Mouse (Mus musculus) forebrain, embryonic 10.5 days (tissue): ENCODE measurements around the gene Hist1h1a. TPM values are rescaled to one million over a fixed set of nuclear protein-coding genes. Genes with fewer than 3 reads are reported as not detected.
A peak's percentile ranks its signal among the peaks of the same experiment; 100 is the strongest.

Experiments used
- DNase-seq: peaks from one replicate; pipeline ENCODE4 v3.0.0-alpha.2; 2017; ENCODE audit warnings: low spot score; ENCODE audit errors: extremely low spot score
- H3K27ac ChIP-seq: fragments of 300-500 bp; sonication (generic); 2 replicates; pipeline ENCODE4 v1.5.1; 2016; ENCODE audit warnings: mild to moderate bottlenecking
- H3K27me3 ChIP-seq: fragments of 300-500 bp; sonication (generic); 2 replicates; pipeline ENCODE4 v1.6.1; 2016; ENCODE audit warnings: mild to moderate bottlenecking; ENCODE audit not compliant: poor library complexity, severe bottlenecking
- H3K36me3 ChIP-seq: fragments of 300-500 bp; sonication (generic); replicated peaks from 2 replicates; pipeline ENCODE4 v1.6.1; 2016; ENCODE audit warnings: mild to moderate bottlenecking, moderate library complexity
- H3K4me1 ChIP-seq: fragments of 300-500 bp; sonication (generic); 2 replicates; pipeline ENCODE4 v1.6.1; 2016
- H3K4me3 ChIP-seq: fragments of 300-500 bp; sonication (generic); 2 replicates; pipeline ENCODE4 v1.5.1; 2016; ENCODE audit warnings: mild to moderate bottlenecking, moderate library complexity
- H3K9me3 ChIP-seq: fragments of 300-500 bp; sonication (generic); 2 replicates; pipeline ENCODE4 v1.6.1; 2016; ENCODE audit warnings: mild to moderate bottlenecking, moderate library complexity
- WGBS: fragments of 180-500 bp; shearing (Covaris S2); methylation state at CpG from one replicate; pipeline ENCODE4 v1.1.7; 2016; 5-methylcytosine and 5-hydroxymethylcytosine counted together
- polyA plus RNA-seq: library from polyadenylated mRNA; unstranded; fragments of >200 nt; fragmentation: Nextera tagmentation; extraction: Ambion mirVana; gene quantifications from 2 replicates; pipeline ENCODE4 v1.2.1, GENCODE M21; 2016

The Hist1h1a gene
- polyA plus RNA-seq, 1 experiment from 2014 or later, result 2.6 TPM

DNA sequence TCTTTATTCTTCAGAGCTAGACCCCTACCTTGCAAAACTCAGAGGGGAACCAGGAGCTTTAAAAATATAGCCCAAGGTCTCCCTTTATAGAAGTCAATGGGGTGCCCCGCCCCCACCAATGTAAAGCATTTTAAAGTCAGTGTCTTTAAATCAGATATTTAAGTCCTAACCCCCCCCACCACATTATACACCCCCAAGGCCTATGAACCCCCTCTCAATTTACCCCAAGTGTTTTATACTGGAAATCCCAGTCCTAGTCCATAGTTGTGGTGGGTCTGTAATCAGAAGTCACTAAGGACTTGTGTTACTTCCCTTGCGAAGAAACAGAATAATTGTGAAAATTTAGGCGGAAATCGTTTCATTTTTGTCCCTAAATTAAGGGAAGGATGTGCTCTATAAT, 25.4 kb upstream of the Hist1h1a start:
- Histone ChIP-seq H3K36me3 (no peaks in the 10 kb centered on the region), H3K9me3 (no peaks in the 10 kb centered on the region), H3K27me3 (no peaks in the 10 kb centered on the region), H3K4me3 (peak overlapping the region; percentile 66), H3K4me1 (peaks cover 31% of the 10 kb centered on the region), H3K27ac (peak overlapping the region; percentile 96)
- WGBS, result 26% methylated on average over 4 of the region's 4 CpGs
- no peak for DNase-seq

DNA sequence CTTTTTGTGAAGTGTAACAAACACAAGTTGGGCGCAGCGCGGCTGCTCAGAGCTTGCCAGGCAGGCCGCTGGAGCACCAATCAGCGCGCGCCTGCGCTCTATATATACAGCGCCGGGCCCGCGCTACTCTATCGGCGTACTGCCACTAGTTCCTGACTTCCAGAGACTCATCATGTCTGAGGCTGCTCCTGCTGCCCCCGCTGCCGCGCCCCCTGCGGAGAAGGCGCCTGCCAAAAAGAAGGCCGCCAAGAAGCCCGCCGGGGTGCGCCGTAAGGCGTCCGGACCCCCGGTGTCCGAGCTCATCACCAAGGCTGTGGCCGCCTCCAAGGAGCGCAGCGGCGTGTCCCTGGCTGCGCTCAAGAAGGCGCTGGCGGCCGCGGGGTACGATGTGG, 24.8 kb upstream of the Hist1h1a start, which contains the start of gene Hist1h1c:
TSS of gene Hist1h1c (plus strand) at position 132 of the 392 bp plus-strand sequence.
- peaks cover 31% of the 10 kb centered on the region for H3K4me1 ChIP-seq
- peak within 1 kb of the TSS; percentile 66 for H3K4me3 ChIP-seq
- WGBS, result under 1% methylated on average over 38 of the region's 38 CpGs
- peak; percentile 91 for DNase-seq
- no peaks in the 10 kb centered on the region for H3K36me3 ChIP-seq
- no peaks in the 10 kb centered on the region for H3K9me3 ChIP-seq
- H3K27ac ChIP-seq, result peak within 1 kb of the TSS; percentile 96
- H3K27me3 ChIP-seq, result no peaks in the 10 kb centered on the region

DNA sequence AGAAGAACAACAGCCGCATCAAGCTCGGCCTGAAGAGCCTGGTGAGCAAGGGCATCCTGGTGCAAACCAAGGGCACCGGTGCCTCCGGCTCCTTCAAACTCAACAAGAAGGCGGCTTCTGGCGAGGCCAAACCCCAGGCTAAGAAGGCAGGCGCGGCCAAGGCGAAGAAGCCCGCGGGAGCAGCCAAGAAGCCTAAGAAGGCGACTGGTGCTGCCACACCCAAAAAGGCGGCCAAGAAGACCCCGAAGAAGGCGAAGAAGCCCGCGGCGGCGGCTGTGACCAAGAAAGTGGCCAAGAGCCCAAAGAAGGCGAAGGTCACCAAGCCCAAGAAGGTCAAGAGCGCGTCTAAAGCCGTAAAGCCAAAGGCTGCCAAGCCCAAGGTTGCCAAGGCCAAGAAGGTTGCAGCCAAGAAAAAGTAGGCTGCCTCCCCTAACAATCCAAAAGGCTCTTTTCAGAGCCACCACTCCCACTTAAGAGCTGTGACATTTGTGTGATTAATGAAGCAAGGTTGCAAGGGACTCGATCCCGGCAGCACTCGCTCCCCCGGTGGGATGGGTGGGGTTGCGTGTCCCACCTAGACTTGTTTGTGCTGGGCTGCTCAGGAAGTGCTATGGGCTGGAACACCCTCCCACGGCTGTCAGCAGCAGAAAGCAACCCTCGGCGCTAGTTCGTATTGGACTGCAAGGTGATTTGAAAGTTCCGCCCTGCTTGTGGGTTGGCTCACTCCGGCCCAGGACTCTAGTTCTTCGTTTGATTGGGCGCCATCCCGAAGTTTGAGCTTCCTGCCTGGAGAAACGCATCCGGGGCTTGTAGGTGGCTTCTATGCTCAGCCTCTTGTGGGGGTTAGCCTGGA, 24.2 kb upstream of the Hist1h1a start:
- WGBS, result under 1% methylated on average over 39 of the region's 39 CpGs
- H3K36me3 ChIP-seq, result no peaks in the 10 kb centered on the region
- peak; percentile 90 for DNase-seq

DNA sequence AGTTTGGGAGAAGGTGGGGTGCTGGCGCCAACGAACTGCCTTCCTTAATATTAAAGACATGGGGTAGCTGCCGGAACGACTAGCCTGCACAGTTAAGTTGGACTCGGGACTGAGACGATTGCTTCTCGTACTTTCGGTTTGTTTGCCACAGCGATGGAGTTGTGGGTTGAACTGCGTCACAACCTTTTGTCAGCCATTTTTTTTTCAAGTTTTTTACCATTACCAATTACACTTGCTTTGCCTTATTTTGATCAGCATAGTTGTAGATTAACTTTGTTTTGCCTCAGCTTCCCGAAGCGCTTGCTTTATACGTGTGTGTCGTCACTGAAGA, 23.6 kb upstream of the Hist1h1a start:
- Histone ChIP-seq H3K36me3 (no peaks in the 10 kb centered on the region), H3K27me3 (no peaks in the 10 kb centered on the region), H3K9me3 (no peaks in the 10 kb centered on the region), H3K27ac (peak overlapping the region; percentile 96), H3K4me1 (peaks cover 39% of the 10 kb centered on the region), H3K4me3 (peak overlapping the region; percentile 66)
- 2% methylated on average over 14 of the region's 14 CpGs for WGBS
- no peak for DNase-seq

More for the DNA sequence above, 24.2 kb upstream of the Hist1h1a start:
- Histone ChIP-seq H3K27me3 (no peaks in the 10 kb centered on the region), H3K27ac (peak overlapping the region; percentile 96), H3K4me3 (peak overlapping the region; percentile 66), H3K4me1 (peaks cover 36% of the 10 kb centered on the region), H3K9me3 (no peaks in the 10 kb centered on the region)

DNA sequence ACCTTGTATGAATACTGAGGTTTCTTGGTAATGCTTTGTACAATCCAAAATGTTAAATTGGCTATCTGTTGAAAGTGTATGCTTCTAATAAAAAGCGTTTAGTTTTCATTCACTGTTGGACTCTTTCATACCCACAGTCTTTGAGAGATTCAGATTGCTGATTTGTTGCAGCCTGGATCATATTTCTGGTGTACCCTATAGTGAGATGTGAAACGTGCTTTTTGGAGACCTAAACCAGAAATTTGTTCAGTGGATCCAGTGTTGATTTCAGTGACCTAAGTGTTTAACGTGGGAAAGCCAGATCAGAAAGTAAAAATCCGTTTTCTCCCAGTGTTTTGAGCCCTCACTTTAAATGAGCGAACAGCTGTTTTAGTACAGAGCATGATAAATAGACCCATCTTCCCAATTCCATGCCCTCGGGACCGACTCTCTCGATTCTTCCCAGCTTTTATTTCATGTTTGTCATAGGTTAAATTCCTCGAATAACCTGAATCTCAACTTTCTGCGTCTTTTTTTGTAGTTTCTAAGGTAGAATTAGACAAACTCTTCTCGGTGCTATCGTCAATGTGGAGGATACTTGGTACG, 23.1 kb upstream of the Hist1h1a start:
- Histone ChIP-seq H3K4me3 (peak overlapping the region; percentile 66), H3K9me3 (no peaks in the 10 kb centered on the region), H3K4me1 (peaks cover 39% of the 10 kb centered on the region), H3K27ac (peak overlapping the region; percentile 96), H3K27me3 (no peaks in the 10 kb centered on the region), H3K36me3 (no peaks in the 10 kb centered on the region)
- peak; percentile 17 for DNase-seq
- 44% methylated on average over 13 of the region's 13 CpGs for WGBS

DNA sequence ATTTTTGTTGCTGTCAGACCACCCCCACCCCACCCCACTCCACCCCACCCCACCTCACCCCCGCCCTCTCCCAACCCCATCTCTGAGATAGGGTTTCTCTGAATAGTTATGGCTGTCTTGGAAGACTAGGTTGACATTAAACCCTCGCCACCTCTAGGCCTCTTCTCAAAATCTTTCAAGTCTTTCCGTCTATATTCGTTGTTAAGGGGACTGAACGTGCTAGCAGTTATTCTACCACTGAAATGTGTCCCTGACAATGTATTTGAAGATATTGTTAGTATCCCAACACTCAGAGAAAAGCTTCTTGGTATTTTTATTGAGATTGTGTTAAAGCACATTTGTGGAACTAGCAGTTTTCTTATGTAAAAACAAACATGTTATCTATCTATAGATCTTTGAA, 22.6 kb upstream of the Hist1h1a start:
- no peaks in the 10 kb centered on the region for H3K36me3 ChIP-seq
- WGBS, result 76% methylated on average over 5 of the region's 5 CpGs
- peak; percentile 21 for DNase-seq
- peaks cover 43% of the 10 kb centered on the region for H3K4me1 ChIP-seq
- peak overlapping the region; percentile 66 for H3K4me3 ChIP-seq
- H3K27ac ChIP-seq, result peak overlapping the region; percentile 96
- H3K9me3 ChIP-seq, result no peaks in the 10 kb centered on the region
- no peaks in the 10 kb centered on the region for H3K27me3 ChIP-seq

DNA sequence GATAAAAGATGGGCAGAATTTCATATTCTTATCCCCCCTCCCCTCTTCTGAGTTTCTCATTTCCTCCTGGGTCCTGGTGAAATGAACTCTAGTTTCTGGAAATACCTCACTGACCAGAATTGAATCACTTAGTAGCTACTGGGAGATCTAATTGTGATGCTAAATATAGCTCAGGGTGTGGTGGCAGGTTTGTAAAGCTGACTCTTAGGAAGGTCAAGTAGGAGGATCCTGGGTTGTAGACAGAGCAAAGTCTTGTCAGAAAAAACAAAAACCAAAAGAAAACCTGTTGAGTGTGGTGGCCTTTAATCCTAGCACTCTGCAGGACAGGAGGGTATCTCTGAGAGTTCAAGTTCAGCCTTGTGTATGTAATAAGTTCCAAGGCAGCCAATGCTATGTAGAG, 21.5 kb upstream of the Hist1h1a start:
- Histone ChIP-seq H3K9me3 (no peaks in the 10 kb centered on the region), H3K36me3 (no peaks in the 10 kb centered on the region), H3K4me1 (peaks cover 44% of the 10 kb centered on the region), H3K27ac (peak overlapping the region; percentile 96; the same call in 1 of the 2 replicates), H3K4me3 (no peak overlapping the region), H3K27me3 (no peaks in the 10 kb centered on the region)
- DNase-seq, result no peak

DNA sequence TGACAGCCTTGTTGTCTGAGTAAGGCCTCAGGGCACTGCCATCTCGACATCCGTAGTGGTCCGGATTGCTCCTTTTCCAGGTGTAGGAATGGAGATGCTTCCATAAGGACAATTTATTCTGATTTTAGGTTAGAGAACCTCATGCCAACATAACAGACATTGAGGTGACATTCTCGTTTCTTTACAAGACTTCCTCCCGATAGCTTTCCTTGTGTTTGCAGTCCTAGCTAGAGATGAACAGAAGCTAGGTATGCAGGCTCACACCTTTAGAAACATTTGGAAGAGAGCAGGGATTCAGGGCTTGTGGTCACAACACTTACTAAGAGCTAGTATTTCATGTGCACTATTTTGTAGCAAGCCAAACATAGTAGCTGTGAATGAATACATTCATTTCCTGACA, 20.3 kb upstream of the Hist1h1a start:
- Histone ChIP-seq H3K4me3 (no peak overlapping the region), H3K27ac (peak overlapping the region; percentile 98), H3K36me3 (no peaks in the 10 kb centered on the region), H3K4me1 (peaks cover 51% of the 10 kb centered on the region), H3K27me3 (no peaks in the 10 kb centered on the region), H3K9me3 (no peaks in the 10 kb centered on the region)
- DNase-seq, result no peak
- WGBS, result 80% methylated on average over 5 of the region's 5 CpGs

DNA sequence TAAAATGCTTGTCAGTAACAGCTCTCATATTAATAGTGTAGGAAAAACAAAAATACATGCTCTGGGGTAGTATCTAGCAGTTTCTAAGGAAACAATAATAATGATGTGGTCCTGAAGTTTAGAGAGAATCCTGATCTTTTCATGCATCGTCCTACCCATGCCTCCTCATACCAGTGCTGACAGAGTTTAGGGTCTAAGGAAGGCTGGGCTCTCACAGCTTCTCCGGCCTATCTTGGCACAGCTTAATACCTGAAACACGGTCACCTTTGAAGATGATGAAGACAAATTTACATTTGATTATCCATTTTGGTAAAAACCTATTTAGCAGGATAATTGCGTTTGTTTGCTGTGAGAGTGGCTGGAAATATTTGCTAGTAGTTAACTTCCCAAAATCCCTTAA, 19.5 kb upstream of the Hist1h1a start:
- peak overlapping the region; percentile 58 for H3K4me3 ChIP-seq
- 52% methylated on average over 4 of the region's 4 CpGs for WGBS
- DNase-seq, result no peak

DNA sequence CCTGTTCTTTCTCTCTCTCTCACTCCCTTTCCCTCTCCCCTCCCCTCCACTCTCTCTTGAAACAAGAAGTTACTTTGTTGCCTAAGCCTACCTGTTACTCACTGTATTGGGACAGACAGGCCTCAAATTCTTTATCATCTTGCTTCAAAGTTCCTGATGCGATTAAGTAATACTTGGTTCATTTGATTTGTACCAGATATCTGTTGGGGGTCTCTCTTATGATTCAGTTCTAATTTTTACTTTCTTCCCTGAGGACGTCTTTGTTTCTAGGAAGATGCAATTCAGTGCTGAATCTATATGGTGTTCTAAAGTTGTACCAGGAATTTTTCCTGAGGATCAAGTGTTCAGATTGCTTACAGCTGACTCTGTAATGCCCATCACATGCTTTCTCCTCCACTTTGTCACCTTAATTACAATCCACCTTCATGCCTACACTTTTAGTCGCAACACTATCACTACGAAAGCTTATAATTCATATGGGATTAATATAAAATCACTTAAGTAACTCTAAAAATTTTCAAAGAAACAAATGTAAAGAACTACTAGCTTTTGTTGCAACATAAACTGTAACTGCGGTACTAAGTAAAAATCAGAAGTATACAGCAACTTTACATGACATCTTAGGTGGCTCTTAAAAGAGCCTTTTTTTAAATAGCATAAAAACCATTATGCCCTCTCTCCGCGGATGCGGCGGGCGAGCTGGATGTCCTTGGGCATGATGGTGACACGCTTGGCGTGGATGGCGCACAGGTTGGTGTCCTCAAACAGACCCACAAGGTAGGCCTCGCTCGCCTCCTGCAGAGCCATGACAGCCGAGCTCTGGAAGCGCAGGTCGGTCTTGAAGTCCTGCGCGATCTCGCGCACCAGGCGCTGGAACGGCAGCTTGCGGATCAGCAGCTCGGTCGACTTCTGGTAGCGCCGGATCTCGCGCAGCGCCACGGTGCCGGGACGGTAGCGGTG, 18.8 kb upstream of the Hist1h1a start:
- peaks cover 48% of the 10 kb centered on the region for H3K4me1 ChIP-seq
- 2% methylated on average over 15 of the region's 36 CpGs for whole genome bisulfite sequencing
- peak overlapping the region; percentile 58 for H3K4me3 ChIP-seq
- no peaks in the 10 kb centered on the region for H3K9me3 ChIP-seq
- H3K27me3 ChIP-seq, result no peaks in the 10 kb centered on the region
- no peak for DNase-seq
- no peaks in the 10 kb centered on the region for H3K36me3 ChIP-seq
- peak overlapping the region; percentile 98 for H3K27ac ChIP-seq

More for the DNA sequence above, 19.5 kb upstream of the Hist1h1a start:
- peak overlapping the region; percentile 98 for H3K27ac ChIP-seq
- H3K27me3 ChIP-seq, result no peaks in the 10 kb centered on the region
- H3K4me1 ChIP-seq, result peaks cover 55% of the 10 kb centered on the region
- H3K9me3 ChIP-seq, result no peaks in the 10 kb centered on the region
- H3K36me3 ChIP-seq, result no peaks in the 10 kb centered on the region

DNA sequence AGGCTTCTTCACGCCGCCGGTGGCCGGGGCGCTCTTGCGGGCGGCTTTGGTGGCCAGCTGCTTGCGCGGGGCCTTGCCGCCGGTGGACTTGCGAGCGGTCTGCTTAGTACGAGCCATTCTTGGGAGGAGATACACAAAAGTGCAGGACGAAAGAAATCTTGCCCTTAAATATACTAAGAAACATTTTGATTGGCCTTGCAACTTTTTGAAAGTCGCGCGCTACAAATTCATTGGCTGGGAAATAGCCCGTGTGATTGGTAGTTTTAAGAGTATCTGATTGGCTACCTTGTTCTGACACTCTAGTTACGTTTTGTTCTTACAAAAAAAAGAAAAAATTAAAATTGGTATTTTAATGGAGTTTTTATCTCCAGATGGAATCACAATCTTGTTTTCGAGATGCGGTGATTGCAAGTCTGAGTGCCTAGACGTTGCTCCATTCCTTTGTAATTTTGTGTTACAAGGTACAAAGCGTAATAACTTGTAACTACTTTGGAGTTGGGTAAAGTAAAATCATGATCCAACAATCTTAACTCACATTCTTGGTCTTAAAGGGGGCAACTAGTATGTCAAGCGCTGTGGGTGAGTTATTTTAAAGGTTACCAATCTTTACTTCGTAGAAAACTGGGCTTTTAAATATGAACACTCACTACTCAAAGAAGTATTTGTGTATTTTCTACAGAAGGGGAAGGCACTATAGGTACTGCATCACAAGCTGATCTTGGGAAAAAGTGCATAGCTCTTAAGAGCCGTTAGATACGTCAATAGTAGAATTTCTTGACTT, 17.9 kb upstream of the Hist1h1a start, which contains the start of gene Hist1h3c:
TSS of gene Hist1h3c (minus strand) at position 222 of the 781 bp plus-strand sequence.
- WGBS, result under 1% methylated on average over 24 of the region's 28 CpGs
- H3K36me3 ChIP-seq, result no peaks in the 10 kb centered on the region
- H3K27me3 ChIP-seq, result no peaks in the 10 kb centered on the region
- peak; percentile 82 for DNase-seq
- peaks cover 43% of the 10 kb centered on the region for H3K4me1 ChIP-seq
- H3K9me3 ChIP-seq, result no peaks in the 10 kb centered on the region
- H3K4me3 ChIP-seq, result peak within 1 kb of the TSS; percentile 58
- peak within 1 kb of the TSS; percentile 98 for H3K27ac ChIP-seq
